Mouse (Mus musculus) liver, embryonic 14.5 days (tissue): Measurements from ENCODE around the gene Scgb1a1.

Experiments used
- CTCF ChIP-seq: IDR thresholded peaks from 2 replicates; pipeline ENCODE4 v1.5.1; 2016; ENCODE audit warnings: antibody characterized with exemption, low read depth, control low read depth
- EP300 ChIP-seq: IDR thresholded peaks from 2 replicates; pipeline ENCODE4 v1.6.1; 2016; ENCODE audit warnings: antibody characterized with exemption, low read depth

DNA sequence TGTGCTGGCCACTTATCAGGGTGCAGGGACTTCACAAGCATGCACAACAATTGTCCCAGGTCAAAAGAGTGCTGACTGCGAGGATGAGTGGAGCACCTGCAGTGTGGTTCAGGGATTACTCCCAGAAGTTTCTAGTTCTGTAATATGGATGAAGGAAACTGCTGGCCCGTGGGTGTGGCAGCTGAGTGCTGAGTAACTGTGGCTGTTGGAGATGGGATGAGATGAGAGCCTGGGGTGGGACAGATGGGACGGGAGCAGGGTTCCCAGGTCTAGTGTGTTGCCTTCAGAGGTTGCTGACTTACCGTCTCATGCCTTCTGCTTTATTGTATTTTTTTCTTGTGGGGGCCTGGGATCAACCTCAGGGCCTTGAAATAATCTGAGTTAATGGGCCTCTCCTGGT, 28.8 kb downstream of the Scgb1a1 start:
- TF ChIP-seq CTCF (no peak), EP300 (no peak)
